Mouse (Mus musculus) urinary bladder, postnatal 36 days (tissue): Measurements from ENCODE around the gene Dtl.

Experiments
- DNase-seq, 2 experiments: peaks; one replicate each; pipeline ENCODE4 v3.0.0; 2022; ENCODE audit warnings: low spot score in 2 of 2, mixed read lengths in 1 of 2

Gene Dtl

DNA sequence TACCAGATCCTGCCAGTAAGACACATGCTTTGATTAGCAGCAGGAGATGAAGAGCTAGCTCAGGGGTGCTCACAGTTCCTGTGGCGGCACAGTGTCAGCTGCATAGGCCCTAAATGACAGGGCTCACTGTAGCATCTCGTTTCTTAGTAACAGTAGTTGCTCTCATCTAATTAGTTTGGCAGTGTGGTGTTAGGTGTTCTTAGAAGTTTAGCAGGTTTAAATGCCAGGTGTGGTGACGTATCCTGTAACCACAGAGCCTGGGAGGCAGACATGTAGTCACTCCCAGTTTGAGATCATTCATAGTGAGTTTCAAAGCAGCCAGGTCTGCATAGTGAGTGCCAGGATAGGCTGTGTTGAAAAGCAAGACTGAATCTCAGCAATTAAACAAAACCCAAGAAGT is 4.2 kb upstream of the Dtl start:
- no peak for DNase-seq

DNA sequence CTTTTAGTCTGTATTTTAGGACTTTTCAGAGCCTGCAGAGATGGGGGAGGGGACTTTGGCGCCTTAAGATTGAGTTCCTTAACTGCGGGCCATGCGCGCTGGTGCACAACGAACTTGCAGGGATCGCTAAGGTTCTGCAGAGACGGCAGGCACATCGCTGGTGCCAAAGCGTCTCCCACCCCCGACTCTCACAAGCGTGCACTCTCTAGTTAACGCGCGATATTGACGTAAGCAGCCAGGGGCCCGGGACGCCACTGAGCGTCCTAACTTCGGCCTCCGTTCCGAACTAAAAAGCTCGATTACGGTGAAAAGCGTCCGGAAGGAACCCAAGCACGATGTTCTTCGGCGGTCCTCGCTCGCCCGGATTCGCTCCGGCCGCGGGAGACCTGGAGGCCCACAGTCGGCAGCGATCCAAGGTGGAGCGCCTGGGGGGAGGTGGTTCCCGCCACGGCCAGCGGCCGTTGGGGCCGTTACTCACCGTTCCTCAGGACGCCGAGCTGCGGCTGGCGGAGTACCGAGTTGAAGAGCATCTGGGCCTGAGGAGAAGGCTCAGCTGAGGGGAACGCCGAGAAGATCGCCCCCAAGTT is 380 bp downstream of the Dtl start:
- DNase-seq, result peak in 1 of 2 experiments; percentile 35

DNA sequence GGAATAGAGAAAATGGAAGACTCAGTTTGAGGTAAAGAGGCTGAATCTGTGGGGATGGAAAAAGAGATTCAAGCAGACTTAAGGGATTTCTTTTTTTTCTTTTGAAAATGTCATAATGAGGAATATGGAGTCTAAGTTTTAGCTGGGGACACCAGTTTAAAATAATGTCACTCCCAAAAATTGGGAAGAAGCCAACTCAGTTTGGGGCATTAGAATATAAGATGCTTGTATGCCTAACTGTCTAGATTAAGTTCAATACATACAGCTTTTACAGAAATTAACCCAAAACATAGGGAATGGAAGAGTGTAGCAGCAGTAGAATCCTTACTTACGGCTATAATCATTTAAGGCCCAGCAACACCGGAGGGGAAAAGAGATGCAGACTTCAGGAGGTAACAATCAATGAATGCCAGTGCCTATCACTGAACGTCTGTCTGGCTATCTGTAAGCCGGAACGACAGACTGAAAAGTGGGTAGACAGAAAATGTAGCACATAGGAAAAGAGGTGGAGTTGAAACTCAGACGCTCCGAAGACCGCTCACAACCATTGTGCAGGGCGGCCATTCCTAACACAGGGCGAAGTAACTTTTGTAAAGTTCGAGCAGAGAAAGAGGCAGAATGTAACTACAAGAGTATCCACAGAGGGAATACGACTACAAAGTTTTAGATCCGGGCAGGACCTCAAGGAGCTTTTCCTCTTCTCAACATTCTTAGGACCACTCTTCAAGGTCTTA is 1.3 kb downstream of the Dtl start:
- no peak for DNase-seq

DNA sequence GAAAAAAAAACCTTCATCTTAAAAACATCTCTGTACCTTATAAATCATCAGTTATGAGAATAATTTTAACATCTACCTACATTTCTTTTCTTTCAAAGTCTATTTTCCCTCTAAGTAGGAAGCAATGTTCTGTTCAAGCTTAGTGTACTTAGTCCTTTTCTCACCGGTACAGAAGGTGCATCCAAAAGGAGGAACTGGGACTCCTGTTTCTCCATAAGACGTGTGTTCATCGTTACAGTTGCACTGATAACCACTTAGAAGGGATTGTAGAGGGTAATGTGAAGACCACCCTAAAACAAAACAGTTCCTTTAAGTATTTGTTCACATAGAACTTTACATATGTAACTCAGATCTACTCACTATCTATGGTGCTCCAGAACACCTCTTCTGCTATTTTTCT is 4.9 kb downstream of the Dtl start:
- no peak for DNase-seq

DNA sequence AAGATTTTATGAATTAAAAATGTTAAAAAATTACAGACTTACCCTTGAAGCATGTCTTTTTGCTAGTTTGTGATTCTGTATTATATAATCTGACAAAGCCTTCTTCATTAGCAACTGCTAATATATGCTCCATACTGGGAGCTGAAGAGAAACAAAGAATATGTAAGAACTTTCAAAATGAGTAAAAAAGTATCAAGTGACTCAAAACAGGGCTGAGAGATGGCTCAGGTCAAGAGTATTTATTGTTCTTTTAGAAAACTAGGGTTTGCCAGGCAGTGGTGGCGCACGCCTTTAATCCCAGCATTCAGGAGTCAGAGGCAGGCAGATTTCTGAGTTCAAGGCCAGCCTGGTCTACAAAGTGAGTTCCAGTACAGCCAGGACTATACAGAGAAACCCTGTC is 5.7 kb downstream of the Dtl start:
- DNase-seq, result no peak

DNA sequence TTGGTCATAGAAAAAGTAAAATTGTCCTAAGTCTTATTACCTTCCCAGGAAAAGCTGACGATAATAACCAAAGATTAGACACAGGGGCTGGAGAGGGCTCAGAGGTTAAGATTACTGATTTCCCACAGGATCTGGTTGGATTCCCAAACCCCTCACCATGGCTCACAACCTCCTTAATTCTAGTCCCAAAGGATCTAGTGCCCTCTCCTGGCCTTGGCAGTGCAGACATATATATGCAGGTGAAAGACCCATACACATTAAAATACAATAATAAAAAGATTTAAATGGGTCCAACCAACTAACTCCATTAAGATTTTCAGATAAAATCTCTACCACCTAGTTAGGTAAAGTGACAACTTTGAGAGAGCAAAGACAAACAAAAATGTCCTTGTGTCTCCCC is 7.5 kb downstream of the Dtl start:
- no peak for DNase-seq

DNA sequence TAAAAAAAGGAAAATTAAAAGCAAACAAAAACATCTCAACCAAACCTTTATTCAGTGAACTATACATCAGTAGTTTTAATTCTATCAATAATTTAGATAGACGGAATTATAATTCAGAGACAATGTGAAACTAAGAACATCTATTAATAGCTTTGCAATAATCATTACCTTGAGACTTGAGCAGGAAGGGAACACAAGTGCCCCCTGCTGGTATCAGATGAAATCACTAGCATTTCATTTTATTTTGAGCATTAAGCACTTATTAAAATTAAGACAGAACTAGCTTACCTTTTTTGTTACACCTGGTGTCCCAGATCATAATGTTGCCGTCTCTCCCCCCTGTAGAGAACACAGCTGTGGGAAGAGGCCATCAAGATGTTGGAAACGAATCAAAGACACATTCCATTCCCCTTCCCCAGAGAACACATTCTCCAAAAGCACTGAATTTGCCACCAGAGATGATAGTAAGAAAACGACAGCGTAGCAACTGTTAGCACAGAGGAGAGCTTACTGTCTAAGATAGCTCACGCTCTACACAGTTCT is 12.4 kb downstream of the Dtl start:
- DNase-seq, result no peak

DNA sequence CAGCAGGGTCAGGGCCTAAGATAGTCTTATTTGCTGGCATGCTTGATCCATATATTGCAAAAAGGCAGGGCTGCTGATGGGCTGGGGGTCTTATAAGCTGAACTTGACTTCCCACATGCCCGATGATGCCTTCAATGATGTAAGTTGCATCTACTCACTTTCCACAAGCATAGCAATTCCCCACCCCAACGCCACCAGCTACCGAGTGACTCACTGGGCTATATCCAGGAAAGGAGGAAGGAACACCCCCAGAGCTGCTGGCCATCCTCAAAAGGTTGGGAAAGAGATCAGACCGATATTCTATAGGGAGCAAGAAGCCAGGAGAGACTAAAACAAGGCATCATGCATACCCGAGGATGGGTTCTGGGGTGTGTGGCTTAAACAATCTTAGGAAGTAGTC is 15.6 kb downstream of the Dtl start:
- no peak for DNase-seq

DNA sequence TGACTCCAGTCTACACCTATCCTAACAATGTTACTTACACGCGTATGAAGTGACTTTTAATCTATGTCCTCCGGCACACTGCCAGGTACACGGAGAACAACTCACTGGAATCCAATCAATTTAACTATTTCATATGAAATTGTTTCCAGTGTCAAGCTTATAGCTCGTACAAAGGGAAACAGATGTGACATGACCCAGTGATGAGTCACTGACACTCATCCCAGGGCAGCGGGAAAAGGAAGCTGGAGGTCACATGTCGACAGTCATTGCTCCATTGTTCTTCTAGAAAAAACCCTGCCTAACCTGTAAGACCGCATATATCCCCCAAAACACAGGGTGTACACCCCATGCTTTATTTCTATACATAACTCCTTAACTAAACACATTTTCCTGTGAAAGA is 18.2 kb downstream of the Dtl start:
- DNase-seq, result no peak

DNA sequence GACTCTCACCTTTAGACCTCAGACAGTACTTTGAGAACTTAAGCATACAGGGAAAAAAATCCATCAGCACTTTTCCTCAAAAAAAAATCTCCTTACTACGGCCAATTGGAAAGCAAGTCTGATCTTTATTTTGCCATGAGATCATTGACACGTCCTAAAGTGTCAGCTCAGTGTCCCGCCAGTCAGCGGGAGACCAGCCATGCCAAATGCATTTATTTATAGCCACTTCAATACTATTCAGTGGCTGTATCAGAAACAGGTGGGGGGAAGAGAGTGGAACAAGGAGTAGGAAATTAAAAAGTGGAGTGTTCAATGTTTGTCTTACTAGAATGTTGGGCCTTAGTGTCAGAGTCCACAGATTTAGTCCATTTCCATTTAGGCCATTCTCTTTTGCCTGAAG is 24.6 kb downstream of the Dtl start:
- DNase-seq, result no peak

DNA sequence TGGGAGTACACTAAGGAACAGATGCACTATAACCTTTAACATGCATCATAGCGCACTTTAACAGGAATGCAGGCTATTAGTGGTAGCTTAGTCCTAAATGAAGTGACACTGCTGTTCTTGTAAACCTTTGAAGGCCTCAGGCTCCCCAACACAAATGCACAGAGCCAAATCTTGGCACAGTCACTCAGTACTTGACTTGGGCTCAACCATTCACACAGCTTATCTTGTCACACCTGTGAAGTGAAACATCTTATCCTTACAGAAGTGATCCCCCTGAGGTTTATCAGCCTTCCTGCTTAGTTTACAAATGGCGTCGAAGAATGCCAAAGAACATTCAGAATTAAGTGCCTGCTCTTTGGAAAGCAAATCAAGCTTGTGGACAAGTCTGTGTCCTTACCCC is 31.6 kb downstream of the Dtl start:
- DNase-seq, result no peak

DNA sequence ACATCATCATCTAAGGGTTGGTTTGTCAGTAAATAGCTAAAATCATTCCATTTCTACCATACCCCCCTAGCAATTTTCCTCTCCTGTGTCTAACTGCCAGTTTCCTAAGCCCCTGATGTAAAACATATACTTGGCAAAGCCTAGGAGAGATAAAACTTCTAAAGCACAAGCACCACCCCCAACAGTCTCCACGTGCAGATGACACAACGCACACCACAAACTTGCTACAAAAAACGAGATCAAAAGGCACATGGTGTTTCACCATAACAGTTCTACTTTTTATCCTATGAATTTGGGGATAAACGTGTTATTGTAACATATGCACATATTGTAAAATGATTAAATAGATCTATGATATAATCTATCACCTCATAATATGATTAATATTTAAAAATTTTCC is 33.7 kb downstream of the Dtl start:
- DNase-seq, result no peak

DNA sequence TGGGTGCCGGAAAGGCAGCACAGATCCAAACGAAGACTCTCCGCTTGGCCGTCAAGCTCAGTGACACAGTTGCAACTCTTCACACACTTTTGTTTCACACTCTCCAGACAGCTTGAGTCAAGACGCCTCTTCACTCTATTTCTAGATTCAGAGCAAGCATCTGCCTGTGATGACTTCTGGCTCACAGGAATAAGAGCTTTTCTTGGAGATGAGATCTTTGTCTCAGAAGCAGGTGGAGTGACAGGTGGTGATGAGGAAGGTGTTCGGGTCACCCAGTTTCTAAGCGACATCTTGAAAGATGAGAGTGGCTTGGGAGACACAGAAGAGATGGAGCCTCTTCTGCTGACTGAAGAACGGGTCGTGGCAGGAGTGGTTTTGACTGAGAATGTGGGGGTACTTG is 34.3 kb downstream of the Dtl start:
- DNase-seq, result no peak

DNA sequence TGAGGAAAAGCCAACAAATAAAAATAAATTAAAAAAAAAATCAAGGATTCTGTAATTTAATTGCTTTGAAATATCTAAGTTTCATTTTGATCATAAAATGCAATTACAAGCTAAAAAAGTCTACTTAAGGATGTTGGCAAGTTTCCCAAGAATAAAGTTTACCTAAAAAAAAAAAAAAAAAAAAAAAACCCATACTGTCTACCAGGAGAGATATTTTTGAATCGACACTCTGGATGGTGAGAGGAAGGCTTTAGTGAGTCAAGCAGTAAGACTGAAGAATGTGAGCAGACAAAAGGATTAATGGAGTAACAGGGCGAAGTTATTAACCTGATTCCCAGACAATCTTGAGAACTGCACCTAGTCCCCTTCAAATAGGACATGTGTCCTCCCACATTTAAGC is 35.0 kb downstream of the Dtl start:
- no peak for DNase-seq

DNA sequence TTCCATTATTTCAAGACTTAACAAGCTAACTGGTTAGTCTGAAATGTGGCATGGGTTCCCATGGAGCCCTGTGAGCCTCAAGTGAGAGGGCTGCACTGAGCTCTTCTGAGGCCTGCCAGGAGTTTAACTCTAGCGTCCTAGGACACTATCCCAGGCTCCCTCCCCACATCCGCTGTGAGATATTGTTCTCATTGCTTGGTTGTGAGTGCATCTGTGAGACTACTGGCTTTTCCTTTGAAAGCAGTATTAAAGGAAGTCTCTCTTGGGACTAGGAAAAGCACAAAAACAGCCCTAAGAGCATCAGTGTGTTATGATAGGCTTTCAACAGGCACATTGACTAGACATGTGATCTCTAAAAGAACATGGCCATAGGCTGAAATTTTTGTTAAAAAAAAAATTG is 40.4 kb downstream of the Dtl start:
- DNase-seq, result no peak

DNA sequence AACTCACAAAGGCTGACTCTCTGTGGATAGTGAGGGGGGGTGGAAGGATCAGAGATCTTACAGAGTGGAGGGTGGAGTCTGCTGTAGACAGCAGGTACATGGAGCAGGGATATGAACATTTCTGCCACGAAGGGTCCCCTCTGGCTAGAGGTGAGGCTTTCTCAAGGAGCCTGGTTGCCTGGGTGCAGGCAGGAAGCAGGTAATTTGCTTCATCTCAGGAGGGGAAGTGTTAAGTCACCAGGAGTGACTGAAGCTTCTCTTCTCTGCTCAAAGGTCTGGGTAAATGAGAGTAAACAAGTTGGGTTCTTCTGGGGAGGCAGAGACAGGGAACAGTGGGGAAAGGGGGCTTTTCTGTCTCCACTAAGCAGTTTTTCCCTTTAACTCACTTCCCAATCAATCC is 44.3 kb downstream of the Dtl start:
- DNase-seq, result no peak

DNA sequence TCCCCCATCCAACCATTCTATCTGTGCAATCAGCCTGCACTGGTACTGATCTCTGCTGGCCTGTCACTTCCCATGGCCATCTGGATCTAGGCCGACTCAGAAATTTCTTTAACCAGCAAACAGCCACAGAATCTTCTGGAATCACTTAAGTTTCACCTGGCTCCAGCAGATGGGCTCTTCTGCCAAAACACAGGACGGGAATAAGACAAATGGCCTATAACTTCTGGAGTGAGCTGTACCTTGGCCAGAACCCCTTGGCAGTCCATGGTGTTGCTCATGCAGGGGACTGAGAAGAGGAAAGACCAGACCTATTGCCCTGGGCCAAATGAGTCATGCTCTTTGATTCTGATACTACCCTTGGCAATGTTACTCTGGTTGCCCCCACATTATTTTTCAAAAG is 45.9 kb downstream of the Dtl start:
- DNase-seq, result peak; percentile 10 to 48

DNA sequence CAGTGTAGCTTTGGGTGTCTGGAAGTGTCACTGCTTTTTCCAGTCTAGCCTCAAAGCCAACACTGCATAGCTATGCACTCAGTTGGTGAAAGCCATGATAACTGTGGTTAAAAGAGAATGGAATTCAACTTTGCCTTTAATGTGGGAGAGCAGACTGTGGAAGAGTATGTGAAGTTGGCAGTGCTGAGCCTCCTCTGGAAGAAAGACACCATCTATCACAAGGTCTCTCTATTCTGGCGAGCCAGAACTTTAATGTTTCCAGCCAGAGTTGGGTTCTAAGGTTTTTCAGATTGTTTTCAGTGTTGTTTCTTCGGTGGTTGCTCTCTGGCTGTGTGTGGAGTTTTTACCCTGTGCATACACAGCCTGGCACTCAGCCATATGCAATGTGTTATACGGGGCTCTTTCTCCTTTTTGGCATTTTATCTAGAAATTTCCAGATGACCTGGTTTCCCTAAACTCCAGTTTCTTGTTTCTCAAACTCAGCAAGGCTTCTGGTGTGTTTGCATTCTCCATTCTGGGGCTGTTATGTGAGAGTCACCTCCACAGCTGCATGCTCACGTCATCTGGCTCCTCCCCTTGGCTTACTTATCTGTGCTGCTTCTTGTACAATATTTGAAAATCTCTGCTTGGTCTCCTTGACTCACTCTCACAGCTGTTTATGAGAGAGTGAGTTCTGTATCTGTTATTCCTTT is 47.3 kb downstream of the Dtl start:
- no peak for DNase-seq

DNA sequence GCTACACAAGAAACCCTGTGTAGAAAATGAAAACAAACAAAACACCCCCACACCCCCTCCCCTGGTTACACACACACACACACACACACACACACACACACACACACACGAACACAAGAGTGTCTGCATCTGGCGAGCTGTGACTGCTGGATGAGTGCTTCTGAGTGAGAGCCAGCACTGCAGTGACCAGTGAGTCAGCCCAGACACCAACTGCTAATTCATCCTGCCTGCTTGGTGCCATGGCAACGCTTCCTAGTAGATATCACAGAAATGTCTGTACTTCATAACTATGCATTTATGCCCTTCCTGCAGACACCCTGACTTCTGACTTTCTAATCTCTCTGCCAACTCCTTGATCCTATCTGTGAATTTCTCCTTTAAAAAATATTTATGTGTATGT is 48.3 kb downstream of the Dtl start:
- DNase-seq, result no peak

DNA sequence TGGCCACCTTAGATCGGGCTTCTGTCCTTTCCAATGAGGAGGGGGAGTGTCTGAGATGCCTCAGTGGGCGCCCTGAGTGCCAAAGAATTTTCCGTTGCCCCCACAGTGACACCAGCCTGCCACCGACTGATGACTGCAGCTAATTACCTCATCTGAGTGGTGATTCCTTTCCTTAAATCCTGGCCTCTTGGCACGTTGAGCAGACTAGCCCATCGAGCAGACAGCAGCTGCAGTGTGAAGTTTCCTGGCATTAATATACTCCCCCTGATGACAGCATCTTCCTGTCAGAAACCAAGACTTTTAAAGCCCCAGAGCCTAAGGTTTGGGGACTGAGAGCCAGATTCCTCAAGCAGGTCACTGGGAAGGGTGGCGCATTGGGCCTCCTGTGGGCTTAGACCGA is 53.9 kb downstream of the Dtl start:
- DNase-seq, result no peak

DNA sequence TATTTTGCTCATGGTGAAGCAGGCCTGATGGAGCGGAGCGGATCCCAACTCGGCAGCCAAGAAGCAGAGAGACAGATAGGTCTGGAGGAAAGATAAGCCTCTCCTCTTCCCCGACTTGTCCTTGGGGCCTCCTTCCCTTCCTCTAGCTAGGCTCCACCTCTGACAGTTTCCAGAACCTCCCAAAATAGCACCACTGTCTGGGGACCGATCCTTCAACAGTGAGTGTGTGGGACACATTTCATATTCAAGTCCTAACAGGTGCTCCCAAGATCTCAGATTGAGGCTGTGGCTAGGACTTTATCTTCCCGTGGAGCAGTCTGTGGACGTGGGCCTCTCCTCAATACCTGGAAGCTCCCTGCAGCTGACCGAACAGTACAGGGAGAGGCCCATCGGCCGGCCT is 54.7 kb downstream of the Dtl start:
- no peak for DNase-seq

DNA sequence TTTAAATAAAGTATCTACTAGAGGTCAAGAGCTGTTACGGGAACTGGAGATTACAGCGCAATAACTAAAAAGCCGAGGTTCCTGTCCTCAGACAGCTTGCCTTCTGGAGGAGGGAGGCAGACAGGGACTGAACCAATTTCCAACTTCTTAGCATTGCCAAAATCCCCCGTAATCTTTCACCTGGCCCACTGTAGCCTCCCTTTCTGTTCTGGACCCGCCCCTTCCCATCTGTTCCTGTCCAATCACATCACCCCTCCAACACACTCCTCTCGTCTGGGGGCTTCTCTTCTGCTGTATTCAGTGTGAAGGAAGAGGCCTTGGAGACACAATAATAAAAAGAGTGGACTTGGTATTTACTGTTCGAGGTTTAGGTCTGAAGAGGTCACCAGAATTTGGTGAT is 55.1 kb downstream of the Dtl start:
- DNase-seq, result no peak
